Mouse (Mus musculus) spleen, postnatal 14 days (tissue): ENCODE results near the gene Cdh15.

Source experiments
- DNase-seq, 2 experiments: peaks; one replicate each; pipeline ENCODE4 v3.0.0; 2021 to 2022; ENCODE audit warnings: low spot score in 2 of 2

The Cdh15 gene

DNA sequence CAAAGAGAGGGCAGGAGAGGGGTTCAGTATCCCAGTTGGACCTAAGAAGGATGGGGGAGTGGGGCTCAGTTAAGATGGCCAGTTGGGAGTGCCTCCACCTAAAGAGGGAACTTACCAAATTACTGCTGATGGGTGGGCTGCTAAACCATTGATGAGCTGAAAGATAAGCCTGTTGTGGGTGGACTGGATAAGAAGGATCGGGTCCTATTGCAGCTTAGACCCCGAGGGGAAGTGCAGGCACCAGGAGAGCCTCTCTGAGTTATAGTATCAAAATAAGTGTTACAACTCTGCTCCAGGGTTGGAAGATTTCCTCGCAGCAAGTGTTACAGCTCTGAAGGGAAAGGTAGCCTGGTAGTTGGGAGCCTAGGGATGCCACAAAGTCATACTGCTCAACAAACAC, 3.6 kb upstream of the Cdh15 start:
- DNase-seq, result no peak

DNA sequence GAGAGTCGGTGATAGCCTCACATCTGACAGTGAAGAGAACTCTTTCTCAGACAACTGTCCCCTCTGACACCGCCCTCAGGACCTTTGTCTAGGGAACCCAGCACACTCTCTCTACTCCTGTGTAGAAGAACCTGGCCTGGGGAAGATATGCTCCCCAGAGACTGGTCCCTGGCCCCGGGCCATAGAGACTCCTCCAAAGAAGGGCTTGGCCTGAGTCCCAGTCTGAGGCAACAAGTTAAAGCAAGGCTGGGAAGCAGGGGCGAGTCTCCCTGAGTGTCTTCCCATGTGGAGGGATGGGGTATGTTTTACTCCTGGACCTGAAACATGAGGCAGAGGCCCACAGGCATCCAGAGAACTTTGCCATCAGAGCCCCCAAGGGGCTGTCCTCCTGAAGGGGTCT, 2.1 kb upstream of the Cdh15 start:
- no peak for DNase-seq

GRCm38 (mm10) chr8:122849152-122849910, 1.6 kb downstream of the Cdh15 start:
- no peak for DNase-seq

- no peak for DNase-seq
Measured at GRCm38 (mm10) chr8:122850641-122851240, 3.0 kb downstream of the Cdh15 start.

GRCm38 (mm10) chr8:122851692-122852545, 4.2 kb downstream of the Cdh15 start:
- DNase-seq, result no peak

DNA sequence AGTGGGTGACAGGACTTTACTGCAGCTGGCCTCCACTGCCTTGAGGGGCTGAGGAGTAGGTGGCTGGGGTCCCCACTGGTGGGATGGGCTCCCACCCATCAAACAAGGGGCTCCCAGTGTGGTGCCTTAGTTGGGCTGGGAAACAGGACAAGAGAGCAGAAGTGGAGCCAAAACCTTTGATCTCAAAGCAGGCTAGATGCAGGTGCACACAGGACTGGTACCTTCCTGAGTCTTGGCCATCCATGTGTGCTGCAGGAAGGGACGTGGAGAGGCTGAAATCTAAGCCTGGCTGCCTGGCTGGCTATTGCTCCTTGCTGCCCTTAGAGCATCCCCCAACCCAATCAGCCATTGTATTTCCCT, 4.8 kb downstream of the Cdh15 start:
- DNase-seq, result no peak

DNA sequence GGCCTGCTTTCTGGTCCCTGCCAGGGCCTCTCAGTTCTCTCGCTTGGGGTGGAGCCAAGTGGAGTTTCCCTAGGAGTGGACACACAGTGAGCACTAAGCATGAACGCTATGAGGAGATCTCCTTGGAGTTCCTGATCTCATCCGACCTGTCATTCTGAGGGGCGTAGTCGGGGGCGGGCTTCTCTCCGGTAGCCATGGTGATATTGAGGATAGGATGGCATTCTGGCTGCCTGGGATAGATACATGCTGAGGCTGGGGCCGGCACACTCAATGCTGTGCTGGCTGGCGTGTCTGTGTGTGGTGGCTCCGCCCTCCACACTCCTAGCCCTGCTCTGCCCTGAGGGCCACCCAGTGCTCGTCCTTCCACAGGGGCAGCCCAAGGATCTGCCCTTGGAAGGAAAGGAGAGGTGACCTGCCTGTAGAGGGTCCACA, 5.6 kb downstream of the Cdh15 start:
- DNase-seq, result no peak

DNA sequence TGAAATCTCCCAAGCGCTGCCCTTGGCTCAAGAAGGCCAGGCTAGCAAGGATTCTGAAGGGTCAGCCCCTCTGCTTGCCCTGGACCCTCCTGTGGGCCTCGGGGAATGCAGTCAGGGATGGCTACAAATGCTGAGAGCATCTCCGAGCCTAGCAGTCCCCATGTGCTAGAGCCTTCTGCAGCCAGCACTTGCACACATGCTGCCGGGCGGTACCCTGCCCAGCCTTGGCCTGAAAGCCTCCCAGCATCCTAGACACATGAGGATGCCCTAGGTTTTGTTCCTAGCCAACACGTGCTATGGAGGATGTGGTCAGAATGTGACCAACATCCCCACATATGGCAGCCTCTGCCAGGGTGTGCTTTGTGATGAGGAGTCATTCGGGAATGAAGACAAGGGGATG, 6.6 kb downstream of the Cdh15 start:
- DNase-seq, result no peak

- no peak for DNase-seq
Measured at GRCm38 (mm10) chr8:122855123-122855522, 7.4 kb downstream of the Cdh15 start.

GRCm38 (mm10) chr8:122856288-122856687, 8.5 kb downstream of the Cdh15 start:
- DNase-seq, result no peak

GRCm38 (mm10) chr8:122859843-122860242, 12.1 kb downstream of the Cdh15 start:
- no peak for DNase-seq

DNA sequence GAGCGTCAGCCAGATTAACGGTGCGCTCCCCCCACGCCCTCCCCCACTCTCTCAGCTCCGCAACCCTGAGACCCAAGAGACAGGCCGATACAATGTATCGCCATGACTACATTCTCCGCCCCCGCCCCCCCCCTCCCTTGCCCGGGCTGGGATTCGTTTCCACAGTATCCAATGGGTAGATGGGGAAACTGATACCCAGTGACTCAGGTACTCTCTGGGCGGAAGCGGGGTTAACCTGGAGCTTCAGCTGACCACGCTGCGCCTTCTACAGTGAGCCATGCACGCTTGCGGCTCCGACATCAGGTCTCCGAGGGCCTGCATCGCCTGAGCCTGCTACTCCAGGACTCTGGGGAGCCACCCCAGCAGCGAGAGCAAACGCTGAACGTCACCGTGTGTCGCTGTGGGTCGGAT, 17.0 kb downstream of the Cdh15 start:
- no peak for DNase-seq

DNA sequence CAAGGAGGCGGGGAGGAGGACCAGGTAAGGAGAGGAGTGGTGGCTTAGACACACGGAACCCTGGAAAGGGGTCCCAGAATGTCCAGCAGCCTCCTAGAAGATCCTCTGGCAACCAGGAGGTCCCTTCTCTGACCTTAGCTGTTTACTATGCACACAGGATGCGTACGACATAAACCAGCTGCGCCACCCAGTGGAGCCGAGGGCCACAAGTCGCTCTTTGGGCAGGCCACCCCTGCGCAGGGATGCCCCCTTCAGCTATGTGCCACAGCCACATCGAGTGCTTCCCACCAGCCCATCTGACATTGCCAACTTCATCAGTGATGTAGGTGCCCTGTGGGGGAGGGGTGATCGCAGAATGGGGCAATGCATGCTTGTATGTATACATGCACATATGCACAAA, 17.7 kb downstream of the Cdh15 start:
- DNase-seq, result peak in 1 of 2 experiments; percentile 26

DNA sequence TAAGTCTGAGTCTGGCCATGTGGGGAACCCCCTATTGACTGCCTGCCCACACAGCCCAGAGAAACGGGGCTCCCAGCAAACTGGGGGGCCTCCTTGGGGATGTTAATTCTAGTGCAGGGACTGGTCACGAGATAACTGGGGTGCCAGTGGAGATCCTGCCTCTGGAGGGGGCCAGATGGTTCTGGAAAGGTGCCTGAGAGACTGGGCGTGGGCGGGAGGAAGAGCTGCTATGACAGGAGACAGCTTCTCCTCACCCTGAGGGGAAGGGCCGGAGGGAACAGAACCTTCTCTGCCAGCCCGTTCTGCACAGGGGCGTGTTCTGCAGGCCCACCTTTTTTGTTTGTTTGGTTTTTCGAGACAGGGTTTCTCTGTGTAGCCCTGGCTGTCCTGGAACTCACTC, 18.5 kb downstream of the Cdh15 start:
- DNase-seq, result no peak

GRCm38 (mm10) chr8:122867982-122868381, 20.2 kb downstream of the Cdh15 start:
- no peak for DNase-seq

DNA sequence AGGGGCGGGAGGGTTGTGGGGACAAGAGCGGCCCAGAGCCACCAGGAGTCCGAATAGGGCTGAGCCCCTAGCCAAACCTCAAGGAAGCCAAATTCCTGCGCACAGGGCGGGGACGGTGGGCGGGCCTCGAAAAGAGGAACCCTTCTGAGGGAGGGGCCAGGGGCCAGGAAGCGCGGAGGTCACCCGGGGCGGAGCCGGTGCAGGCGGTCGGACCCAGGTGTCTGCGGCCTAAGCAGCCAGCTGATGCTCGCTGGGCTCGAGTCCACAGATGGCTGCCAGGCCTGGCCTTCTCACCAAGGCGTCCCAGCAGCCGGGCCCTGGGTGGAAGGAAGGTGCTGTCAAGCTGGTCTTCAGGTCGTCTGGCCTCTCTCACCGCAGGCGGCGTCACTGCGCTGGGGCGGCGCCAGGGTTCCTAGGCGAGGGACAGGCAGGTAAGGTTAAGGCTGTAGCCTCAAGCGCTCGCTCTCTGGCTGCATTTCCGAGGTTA, 22.7 kb downstream of the Cdh15 start:
- peak; percentile 70 to 79 for DNase-seq

DNA sequence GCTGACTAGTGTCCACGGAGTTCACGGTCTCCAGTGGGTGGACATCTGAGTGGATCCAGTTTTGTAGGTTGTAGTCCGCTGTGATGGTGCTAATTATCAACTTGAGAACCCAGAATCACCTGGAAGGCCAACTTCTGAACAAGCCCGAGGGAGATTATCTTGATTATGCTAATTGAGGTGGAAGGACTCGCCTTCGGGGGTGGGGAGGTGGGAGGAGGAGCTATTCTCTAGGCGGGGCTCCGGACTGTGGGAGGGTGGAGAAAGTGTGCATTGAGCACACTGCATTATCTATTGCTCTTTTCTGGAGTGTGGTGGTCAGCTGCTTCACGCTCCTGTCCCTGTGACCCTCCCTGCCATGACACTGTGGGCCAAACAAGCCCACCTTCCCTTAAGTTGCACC, 23.9 kb downstream of the Cdh15 start:
- no peak for DNase-seq

DNA sequence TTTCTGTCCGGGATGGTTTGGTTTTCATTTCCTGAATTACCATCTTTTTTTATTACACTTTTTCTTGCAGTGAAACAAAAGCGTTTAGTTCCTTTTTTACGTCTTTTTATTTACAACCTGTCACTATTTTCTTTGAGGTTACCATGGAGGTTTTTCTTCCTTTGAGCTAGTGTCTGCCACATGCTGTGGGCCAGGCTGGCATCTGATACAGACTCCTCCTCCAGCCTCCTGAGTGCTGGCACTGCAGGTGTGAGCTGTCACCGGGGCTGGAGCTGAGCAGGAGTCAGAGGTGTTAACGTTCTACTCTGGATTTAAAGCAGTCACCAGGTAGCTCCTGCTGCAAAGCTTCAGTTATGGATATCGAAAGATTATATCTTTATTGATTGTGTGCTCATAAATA, 25.4 kb downstream of the Cdh15 start:
- DNase-seq, result no peak

GRCm38 (mm10) chr8:122875186-122875585, 27.4 kb downstream of the Cdh15 start:
- no peak for DNase-seq

- DNase-seq, result no peak
Measured at GRCm38 (mm10) chr8:122878231-122878630, 30.5 kb downstream of the Cdh15 start.

- no peak for DNase-seq
Measured at GRCm38 (mm10) chr8:122880302-122880701, 32.5 kb downstream of the Cdh15 start.

GRCm38 (mm10) chr8:122883671-122884070, 35.9 kb downstream of the Cdh15 start:
- no peak for DNase-seq

- DNase-seq, result no peak
Measured at GRCm38 (mm10) chr8:122891440-122891839, 43.7 kb downstream of the Cdh15 start.
